Mouse (Mus musculus): ENCODE results near the gene Zbtb46.

The Zbtb46 gene

DNA sequence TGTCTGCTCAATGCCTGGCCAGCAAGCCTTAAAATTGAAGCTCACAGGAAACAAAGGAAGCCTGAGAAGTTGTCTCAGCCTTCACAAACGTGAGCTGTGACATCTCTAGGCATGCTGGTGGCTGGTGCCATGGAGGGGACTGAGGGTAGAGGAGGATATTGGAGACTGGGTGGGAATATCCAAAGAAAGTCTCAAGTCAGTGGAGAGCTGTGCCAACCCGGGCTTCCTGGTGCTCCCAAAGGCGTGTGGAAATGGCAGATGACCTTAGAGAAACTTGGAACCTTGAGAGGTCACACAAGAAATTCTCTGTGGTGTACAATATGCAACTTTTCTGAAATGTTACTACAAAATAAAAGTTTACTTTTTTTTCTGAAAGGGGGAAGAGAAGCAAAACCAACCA is 6.2 kb upstream of the Zbtb46 start:
- DNase-seq (ENCODE audit: low read depth in 2 of 2, low spot score in 2 of 2), result no peak

DNA sequence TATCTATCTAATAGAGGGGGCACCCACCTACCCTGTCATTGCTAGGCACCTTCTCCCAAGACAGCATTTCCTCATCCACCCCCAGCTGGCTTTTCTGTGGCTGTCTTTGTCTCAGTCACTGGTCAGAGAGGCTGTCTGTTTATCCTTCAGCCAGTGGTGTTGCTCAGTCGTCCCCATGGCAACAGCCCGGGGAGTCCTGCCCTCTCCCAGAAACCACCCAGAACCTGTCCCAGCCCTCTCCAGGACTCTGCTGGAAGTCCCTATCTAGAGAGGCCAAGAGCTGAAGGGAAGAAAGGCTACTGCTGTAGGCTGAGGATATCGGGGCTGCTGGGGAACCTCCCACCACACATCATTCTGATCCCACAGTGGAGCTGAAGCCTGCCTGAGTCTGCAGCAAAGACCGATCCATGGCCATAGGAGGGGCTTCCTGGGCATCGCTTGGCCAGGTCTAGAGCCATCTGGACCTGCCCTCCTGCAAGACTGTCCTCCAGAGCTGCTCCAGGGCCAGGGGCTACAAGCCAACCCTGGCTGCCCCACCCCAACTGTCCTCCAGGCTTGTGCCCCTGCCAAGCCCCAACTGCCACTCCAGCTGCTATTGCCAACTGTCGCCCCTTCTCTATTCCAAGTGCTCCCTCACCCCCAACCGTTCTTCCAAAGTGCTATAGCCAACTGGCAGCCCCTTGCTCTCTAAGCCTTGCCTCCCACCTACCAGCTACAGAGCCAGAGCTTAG is 3.9 kb upstream of the Zbtb46 start:
- no peak for DNase-seq (ENCODE audit: low read depth in 2 of 2, low spot score in 2 of 2)

DNA sequence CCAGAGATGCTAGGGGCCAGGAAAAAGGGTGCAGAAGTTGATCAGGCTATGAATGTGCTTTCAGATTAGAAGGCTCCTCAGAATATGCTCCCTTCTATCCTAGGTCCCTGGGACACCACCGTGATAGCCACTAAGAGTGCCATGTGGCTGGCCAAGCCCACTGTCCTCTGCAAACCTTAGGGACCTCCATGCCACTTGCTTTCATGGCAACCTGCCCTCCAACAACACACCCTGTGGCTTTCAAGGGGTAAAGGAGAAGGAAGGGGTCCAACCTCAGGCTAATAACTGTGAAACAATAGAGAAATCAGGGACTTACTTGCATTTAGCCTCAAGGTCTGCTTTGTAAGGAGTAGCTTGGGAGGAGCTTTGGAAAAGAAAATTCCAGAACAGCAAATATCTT is 3.4 kb upstream of the Zbtb46 start:
- no peak for DNase-seq (ENCODE audit: low read depth in 2 of 2, low spot score in 2 of 2)

DNA sequence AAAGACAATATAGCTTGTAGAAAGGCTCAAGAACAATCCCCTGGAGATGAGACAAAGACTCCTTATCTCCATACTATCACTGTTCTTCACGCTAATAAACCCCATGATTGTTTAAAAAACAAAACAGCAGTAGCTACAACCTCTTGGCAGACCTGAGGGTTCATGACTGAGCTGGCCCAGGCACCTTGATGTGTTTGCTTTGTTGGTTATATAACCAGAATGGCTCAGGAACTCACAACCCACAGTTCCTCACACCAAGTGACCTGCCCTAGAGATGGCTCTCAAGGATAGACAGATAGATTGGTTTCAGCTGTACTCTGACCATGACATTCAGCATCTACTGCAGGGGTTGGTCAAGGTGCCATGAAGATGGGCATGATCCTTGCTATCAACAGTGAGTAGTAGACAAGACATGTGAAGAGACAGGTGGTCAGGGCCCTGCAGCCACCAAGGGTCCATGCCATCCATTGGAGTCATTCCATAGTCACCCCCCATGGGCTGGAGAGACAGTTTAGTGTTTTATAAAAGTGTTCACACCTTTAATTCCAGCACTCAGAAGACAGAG is 2.4 kb upstream of the Zbtb46 start:
- no peak for DNase-seq (ENCODE audit: low read depth in 2 of 2, low spot score in 2 of 2)

DNA sequence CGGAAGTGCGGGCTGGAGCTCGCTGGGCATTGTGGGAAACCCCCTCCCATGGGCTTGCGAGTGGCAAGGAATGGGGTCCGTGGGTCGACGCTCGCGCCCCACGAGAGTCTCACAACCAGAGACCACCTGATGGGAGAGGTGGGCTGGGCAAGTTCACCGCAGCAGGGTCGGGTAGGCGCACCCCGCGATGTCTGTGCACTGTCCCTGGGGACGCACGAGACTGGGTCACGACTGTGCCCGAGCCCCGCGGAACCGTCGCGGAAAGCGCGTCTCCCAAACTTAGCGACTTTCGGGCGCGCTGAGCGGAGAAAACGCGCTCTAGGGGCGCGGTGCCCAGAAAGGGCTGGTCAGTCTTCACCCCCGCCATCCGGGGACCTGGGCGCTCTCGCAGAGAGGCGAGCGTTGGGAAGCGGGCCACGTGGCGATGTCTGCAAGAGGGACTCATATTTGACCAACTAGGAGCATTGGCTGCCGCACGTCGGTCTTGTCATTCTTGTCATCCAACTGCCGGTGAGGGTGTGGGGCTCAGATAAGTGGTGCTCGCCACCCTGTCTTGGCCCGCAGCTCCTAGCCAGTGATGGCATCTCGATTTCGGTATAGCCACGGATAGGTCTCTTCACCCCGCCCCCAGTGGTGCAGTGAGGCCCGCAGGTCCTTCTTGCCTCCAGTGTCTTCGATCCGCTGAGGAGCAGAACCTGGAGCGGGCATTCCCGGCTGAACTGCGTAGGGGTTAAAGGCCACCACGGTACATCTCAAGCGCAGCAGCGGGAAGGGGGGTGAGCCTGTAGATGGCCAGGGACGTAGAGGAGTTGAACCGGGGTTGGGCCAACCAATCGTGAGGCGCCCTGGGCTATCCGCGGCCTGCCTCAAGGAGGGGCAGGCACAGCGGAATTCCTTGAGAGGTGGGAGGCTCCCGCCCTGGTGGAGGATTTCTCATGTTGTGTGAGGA is 721 bp upstream of the Zbtb46 start:
- no peak for DNase-seq (ENCODE audit: low read depth in 2 of 2, low spot score in 2 of 2)

DNA sequence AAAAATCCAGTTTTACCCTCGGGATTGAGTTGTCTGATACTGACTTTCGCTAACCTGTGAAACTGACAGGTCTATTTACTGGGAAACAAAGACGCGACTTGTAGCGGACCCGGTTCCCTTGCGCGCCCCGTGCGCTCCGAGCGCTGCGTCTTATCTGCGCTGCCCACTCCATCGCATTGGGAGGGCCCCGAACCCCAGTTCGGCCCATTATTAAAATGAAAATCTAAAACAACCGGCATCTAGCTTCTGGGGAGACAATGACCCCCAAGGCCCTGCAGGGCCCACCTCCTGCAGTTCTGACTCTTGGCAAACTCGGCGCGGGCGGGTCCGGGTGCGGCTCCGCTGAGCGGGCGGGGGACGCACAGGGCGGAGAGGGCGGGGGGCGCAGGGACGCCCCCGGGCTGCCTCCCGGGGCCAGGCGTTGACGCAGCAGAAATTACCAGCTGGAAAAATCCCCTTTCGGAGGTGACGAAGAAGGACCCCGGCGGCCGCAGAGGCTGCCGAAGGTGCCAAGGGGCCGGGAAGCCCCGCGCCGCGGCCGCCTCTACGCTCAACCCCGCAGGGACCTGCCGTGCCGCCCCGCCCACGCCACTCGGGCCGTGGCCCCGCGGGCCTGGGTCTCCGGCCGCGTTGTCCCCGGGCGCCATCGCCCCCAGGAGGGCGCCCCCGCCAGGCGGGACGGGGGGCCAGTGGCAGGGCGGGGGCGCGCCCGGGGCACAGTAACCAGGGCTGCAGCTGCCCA is 644 bp downstream of the Zbtb46 start:
- no peak for DNase-seq (ENCODE audit: low read depth in 2 of 2, low spot score in 2 of 2)

DNA sequence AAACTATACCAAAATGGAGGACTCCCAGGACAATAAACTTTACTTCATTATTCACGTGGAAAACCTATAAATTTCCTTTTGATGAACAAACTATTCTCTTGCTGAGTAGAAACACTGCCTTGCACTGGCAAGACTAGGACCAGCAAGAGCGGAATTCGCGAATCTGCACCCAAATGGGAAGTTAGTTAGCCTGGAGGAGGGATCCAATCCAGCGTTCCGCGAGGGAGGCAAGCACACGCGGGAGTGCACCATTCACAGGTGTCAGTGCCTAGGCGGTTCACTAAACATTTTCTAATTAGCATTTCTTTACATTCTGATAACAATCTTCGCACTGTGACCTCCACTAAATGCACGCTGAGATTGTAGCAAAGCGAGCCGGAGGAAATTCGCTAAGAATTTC is 1.4 kb downstream of the Zbtb46 start:
- DNase-seq (ENCODE audit: low read depth in 2 of 2, low spot score in 2 of 2), result no peak

DNA sequence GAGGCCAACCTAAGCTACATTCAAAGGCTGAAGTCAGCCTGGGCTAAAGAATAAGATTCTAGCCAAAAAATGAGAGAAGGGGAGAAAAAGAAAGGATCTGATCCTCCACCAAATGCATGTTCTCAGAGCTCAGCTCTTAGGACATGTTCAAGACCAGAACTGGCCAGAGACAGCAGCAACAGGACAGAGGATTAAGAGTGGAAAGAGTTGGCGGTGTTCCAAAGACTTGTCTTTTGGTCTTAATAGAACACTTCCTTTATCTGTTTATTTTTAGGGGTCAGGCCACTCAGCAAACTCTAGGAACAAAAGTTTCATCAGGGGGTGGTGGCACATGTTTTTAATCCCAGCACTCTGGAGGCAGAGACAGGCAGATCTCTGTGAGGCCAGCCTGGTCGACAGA is 3.3 kb downstream of the Zbtb46 start:
- no peak for DNase-seq (ENCODE audit: low read depth in 2 of 2, low spot score in 2 of 2)

DNA sequence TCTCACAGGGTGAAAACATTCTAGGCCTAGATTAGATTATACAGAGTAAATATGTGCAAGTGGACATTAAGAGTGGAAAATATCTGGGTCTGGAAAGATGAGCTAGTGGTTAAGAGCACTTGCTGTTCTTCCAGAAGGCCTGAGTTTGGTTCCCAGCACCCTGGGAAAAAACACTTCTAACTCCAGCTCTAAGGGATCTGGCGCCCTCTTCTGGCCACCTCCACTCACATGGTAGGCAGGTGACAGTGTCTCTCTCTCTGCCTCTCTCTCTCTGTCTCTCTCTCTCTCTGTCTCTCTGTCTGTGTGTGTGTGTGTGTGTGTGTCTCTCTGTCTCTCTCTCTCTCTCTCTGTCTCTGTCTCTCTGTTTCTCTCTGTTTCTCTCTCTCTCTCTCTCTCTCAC is 6.0 kb downstream of the Zbtb46 start:
- DNase-seq (ENCODE audit: low read depth in 2 of 2, low spot score in 2 of 2), result no peak

DNA sequence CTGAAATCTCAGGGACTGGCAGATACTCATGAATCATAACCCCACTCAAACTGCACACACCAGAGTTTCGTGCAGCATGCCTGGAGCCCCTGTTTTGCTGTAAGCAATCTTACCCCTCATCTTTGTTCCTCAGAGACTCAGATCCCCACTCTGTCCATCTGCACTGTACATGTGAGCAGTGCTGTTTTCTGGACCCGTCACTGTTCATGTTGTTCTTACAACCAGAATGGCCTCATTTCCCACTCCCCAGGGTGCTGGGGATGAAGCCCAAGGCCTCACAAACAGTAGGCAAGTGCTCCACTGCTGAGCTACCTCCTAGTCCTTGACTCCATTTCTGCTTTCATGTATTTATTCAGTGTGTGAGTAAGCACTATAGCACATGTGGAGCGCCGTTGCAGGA is 7.0 kb downstream of the Zbtb46 start:
- DNase-seq (ENCODE audit: low read depth in 2 of 2, low spot score in 2 of 2), result no peak

DNA sequence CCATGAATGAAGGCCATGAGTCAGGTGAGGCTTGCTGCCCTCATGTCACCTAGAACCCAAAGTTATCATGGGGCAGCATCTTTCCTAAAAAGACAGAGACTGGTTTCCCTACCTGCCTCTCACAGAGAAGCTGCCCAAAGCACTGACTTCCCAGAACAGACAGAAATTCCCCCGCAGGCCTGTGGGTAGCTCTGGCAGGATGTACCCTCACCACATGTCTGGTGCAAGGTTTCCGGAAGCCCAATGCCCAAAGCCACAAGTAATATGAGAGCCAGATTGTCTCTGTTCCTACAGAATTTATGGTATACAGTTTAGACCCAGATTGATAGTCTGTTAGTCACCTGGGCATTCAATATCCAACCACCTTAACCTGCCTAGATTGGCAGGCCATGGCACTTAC is 16.2 kb downstream of the Zbtb46 start:
- DNase-seq (ENCODE audit: low read depth in 2 of 2, low spot score in 2 of 2), result no peak

DNA sequence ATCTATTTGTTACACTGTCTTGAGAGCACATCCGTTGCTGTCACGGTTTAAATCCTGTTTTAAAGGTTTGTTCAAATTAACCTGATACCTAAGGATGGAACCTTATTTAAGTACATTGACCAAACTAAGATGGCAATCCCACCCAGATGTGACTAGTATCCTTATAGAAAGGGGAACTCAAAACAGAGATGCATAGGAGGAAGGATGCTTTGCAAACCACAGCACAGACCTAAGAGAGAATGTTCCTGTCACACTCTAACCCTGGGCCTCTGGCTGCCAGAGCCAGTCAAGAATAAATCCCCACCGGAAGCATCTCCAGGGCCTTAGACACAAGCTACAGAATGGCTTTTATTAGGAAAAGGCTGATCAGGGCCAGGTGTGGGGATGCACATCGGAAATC is 21.1 kb downstream of the Zbtb46 start:
- DNase-seq (ENCODE audit: low read depth in 2 of 2, low spot score in 2 of 2), result no peak

DNA sequence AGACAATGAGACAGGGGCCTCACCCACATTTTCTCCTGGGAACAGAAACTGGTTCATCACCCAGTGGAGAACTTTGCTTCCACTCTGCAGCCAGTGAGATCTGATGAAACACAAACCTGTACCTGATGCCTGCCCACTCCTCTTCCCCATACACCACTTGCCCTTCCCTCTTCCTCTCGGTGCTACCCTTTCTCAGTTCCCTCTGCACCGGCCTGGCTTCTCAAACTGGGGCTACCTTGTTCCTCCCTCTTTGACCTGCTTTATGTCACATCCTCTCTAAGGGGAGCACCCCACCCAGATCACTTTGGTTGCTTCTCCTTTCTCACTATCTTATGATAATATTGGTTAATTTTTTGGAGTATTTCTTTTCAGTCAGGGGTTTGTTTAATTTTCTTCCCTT is 23.0 kb downstream of the Zbtb46 start:
- no peak for DNase-seq (ENCODE audit: low read depth in 2 of 2, low spot score in 2 of 2)

DNA sequence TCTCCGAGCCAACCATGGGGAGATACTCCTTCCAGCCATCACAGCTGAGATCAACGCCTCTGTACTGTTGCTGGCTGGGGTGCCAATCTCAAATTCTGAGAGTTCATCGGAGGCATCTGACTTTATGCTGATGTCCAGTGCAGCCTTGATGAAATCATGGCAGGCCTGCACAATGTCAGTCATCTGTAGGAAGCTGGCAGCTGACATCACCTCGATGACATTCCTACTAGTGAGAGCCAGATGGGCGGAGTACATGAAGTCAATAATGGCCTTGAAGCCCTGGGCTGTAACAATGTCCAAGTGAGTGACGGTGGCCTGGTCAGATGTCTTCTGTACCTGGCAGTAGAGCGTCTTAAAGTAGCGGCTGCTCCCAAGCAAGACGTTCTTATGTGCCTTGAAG is 35.4 kb downstream of the Zbtb46 start:
- no peak for DNase-seq (ENCODE audit: low read depth in 2 of 2, low spot score in 2 of 2)

DNA sequence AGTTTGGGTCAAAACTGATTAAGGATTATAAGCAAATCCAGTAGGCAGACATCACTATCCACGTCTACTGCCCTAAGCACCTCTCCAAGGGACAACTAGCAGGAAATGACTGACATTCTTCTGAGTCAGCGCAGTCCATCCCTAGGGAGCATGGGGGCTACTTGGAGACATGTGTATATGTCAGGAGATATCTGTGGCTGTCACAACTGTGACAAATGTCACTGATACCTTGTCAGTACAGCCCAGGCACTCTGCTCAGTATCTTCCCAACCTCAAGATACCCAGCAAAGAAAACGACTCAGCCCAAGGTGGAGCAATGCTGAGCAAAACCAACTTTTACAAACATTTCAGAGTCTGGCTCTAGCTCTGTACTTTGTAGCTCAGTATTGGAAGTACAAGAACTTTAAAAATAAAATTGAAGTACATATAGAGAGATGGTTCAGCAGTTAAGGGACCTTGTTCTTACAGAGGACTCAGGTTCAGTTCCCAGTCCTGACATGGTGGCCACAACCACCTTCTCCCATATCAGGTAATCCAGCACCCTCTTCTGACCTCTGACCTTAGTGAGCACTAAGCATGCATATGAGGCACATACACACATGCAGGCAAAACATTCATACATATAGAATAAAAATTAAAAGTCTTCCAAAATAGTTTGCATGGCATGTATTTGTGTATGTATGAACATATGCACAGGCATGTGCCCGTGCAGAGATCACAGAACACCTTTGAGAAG is 38.2 kb downstream of the Zbtb46 start:
- DNase-seq (ENCODE audit: low read depth in 2 of 2, low spot score in 2 of 2), result no peak

DNA sequence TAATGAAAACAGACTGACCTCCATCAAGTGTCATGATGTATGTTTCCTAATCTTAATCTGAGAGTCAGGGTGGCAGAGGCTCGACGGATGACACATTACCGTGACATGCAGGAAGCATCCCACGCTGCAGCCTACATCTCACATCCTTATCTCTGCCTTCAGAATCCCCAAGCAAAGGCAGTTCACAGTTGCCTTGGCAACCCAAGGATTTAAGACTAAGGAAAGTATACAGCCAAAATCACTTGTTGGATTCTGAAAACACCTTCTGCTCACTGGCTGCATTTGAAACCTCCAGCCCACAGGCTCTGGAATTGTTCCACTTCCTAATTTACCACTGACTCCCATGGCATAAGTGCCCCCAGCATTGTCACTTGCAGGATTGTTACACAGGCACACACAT is 38.8 kb downstream of the Zbtb46 start:
- no peak for DNase-seq (ENCODE audit: low read depth in 2 of 2, low spot score in 2 of 2)

DNA sequence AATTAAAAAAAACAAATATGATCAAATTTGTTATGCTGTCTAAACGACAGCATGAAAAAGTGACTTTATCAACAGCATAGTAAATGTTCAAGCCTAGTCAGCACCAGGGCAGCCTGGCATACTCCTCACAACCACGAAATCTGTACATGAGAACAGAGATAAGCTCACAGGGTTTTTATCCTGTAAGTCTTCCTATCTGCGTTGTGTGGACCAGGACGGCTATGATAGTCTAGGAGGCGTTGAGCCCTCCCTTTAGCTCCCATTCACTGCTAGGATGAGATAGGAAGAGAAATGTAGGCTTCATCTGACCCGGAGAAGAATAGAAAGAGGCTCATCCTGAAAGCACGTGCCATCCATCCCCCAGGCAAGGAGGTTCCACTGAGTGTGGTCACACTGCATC is 39.9 kb downstream of the Zbtb46 start:
- DNase-seq (ENCODE audit: low read depth in 2 of 2, low spot score in 2 of 2), result no peak

DNA sequence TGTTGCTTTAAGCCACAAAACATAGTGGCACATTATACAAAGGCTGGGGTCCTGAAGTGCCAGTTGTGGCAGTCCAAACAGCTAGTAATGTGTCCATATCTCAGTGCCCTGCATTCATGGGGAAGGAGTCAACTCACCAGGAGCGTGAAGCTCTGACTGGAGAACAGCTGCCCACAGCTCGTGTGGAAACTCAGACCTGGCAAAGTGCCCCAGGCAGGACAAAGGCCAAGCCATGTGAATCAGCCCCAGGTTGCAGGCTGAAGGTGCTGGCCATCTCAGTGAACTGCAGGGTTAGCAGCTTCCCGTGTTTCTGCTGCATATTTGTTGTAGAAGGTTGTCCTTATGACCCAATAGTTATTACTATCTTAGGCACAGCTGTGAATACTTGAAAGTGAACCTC is 43.3 kb downstream of the Zbtb46 start:
- no peak for DNase-seq (ENCODE audit: low read depth in 2 of 2, low spot score in 2 of 2)

DNA sequence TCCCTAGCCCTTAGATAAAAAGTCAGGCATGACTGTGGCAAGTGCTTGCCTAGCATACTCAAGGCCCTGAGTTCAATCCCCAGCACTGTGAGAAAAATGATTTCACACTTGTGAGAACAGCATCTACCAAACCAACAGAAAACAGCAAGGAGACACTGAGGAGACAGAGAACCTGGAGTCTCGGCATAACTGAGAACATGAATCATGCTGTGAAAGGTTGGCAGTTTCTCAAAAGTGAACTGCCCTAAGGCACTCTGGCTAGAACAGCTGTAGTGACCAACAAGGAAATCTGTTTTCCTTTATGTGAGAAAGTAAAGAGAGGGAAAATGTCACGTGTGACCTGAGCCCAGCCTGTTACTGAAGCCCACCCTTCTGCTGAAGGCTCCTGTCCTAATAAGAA is 46.1 kb downstream of the Zbtb46 start:
- DNase-seq (ENCODE audit: low read depth in 2 of 2, low spot score in 2 of 2), result no peak

DNA sequence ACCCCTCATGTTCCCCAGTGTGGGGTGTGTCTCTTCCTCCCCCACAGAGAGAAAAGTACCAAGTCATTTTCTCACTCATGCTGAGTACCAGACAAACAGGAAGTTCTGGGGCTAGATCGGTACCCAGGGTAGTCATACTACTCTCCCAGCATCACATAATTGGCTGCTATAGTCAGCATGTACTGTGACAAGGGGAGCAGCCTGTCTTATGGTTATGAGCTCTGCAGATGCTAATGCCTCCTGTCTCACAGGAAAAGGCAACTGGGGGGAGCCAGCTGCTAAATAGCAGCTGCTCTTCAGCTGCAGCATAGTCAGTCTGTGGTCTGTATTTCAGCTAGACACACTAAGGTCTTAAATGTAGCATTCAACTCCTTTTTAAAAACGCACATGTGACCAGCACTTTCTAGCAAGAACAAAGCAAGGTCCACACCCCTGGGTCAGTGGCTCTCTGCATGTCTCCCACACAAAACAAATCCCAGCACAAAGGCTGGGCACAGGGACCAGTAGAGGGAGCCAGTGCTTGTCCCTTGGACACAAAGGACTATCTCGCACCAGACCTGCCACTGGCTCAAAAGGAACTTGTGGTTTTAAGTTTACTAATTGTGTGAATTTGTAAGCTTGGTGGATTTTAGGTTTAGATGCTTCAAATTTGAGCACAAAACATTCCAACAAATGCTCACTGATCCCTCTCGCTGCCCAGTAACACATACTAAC is 48.3 kb downstream of the Zbtb46 start:
- DNase-seq (ENCODE audit: low read depth in 2 of 2, low spot score in 2 of 2), result peak; percentile 9 to 20

All from CD8-positive naive resting alpha-beta T cell, adult 2 months (primary cell).